Mouse (Mus musculus) limb, embryonic 11.5 days (tissue): Measurements from ENCODE around the gene Oxct2a. TPM values are rescaled to one million over a fixed set of nuclear protein-coding genes. Genes with fewer than 3 reads are reported as not detected.
"Not testable (repeated sequence)": the region's sequence is repeated elsewhere in the genome, so short reads cannot be mapped to it uniquely, and the experiment has no call there.

Source experiments
- ATAC-seq: fragments of 200-750 bp; cut with Nextera tagmentation; 2 replicates; pipeline ENCODE4 v1.8.0; 2017; ENCODE audit warnings: low read depth; ENCODE audit not compliant: insufficient number of reproducible peaks, low FRiP score, low TSS enrichment
- DNase-seq: peaks from one replicate; pipeline ENCODE4 v3.0.0-alpha.2; 2015; ENCODE audit warnings: low spot score
- H3K27ac ChIP-seq: fragments of 300-500 bp; sonication (generic); replicated peaks from 2 replicates; pipeline ENCODE4 v1.5.1; 2014; ENCODE audit warnings: low read depth, mild to moderate bottlenecking, low read length
- H3K27me3 ChIP-seq: fragments of 300-500 bp; sonication (generic); 2 replicates; pipeline ENCODE4 v1.6.1; 2014; ENCODE audit warnings: mild to moderate bottlenecking, low read length, mixed read lengths; ENCODE audit not compliant: control insufficient read depth, insufficient read depth
- H3K36me3 ChIP-seq: fragments of 300-500 bp; sonication (generic); 2 replicates; pipeline ENCODE4 v1.6.1; 2014; ENCODE audit warnings: mild to moderate bottlenecking, low read length, moderate library complexity, mixed read lengths; ENCODE audit not compliant: control insufficient read depth, insufficient read depth
- H3K4me1 ChIP-seq: fragments of 300-500 bp; sonication (generic); 2 replicates; pipeline ENCODE4 v1.6.1; 2014; ENCODE audit warnings: low read length, mixed read lengths; ENCODE audit not compliant: control insufficient read depth, insufficient read depth
- H3K4me2 ChIP-seq: fragments of 300-500 bp; sonication (generic); 2 replicates; pipeline ENCODE4 v1.6.1; 2014; ENCODE audit warnings: low read depth, mild to moderate bottlenecking, moderate library complexity; ENCODE audit not compliant: severe bottlenecking
- H3K4me3 ChIP-seq: fragments of 300-500 bp; sonication (generic); 2 replicates; pipeline ENCODE4 v1.5.1; 2014; ENCODE audit warnings: low read depth, low read length
- H3K9ac ChIP-seq: fragments of 300-500 bp; sonication (generic); 2 replicates; pipeline ENCODE4 v1.6.1; 2014; ENCODE audit warnings: mild to moderate bottlenecking, low read length
- H3K9me3 ChIP-seq: fragments of 300-500 bp; sonication (generic); 2 replicates; pipeline ENCODE4 v1.6.1; 2016; ENCODE audit warnings: low read length; ENCODE audit not compliant: control insufficient read depth
- WGBS: fragments of 180-500 bp; shearing (Covaris S2); extraction: QIAGEN DNeasy Blood & Tissue Kit; methylation state at CpG from one replicate; pipeline ENCODE4 v1.1.7; 2014; 5-methylcytosine and 5-hydroxymethylcytosine counted together
- polyA plus RNA-seq: library from polyadenylated mRNA; unstranded; fragments of >200 nt; fragmentation: Nextera tagmentation; extraction: Ambion mirVana; gene quantifications from 2 replicates; pipeline ENCODE4 v1.2.1, GENCODE M21; 2014

Oxct2a gene
- polyA plus RNA-seq, 1 experiment from 2014 or later = not detected

- 82% methylated on average over 7 of the region's 7 CpGs for WGBS
- H3K27me3 ChIP-seq = no peaks in the 10 kb centered on the region
- no peak overlapping the region for H3K4me2 ChIP-seq
These were observed 29.6 kb downstream of the Oxct2a start for GRCm38 (mm10) chr4:123293661-123294443.

DNA sequence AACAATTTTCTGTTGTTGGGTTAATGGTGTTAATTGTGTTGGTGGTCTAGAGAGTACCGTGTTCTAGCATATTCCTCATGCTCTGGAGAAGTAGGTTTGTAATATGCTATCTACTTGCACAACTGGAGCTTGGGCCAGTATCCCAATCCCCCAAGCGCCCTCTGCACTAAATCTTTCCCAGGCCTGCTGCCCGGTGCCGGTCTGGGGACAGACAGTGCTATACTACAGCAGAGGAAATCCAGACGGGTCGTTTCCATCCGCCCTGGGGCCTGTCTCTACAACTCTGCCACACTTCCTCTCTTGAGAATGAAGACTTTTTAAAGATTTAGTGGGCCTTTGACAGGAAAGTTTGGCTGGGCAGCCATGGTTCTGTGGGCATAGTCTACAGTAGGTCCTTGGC is 30.4 kb downstream of the Oxct2a start:
- DNase-seq (no peak), ATAC-seq (no peak)
- Histone ChIP-seq H3K4me3 (no peak overlapping the region), H3K9me3 (no peaks in the 10 kb centered on the region), H3K27me3 (no peaks in the 10 kb centered on the region), H3K36me3 (peaks cover 73% of the 10 kb centered on the region), H3K4me2 (no peak overlapping the region), H3K4me1 (peaks cover 3% of the 10 kb centered on the region; the same call in 1 of the 2 replicates), H3K27ac (no peak overlapping the region), H3K9ac (no peak overlapping the region)
- WGBS = 83% methylated on average over 7 of the region's 7 CpGs

More at GRCm38 (mm10) chr4:123293661-123294443, 29.6 kb downstream of the Oxct2a start:
- Histone ChIP-seq H3K4me1 (peaks cover 3% of the 10 kb centered on the region; the same call in 1 of the 2 replicates), H3K27ac (no peak overlapping the region), H3K36me3 (peaks cover 67% of the 10 kb centered on the region), H3K9ac (no peak overlapping the region), H3K4me3 (no peak overlapping the region), H3K9me3 (no peaks in the 10 kb centered on the region)
- ATAC-seq = no peak
- DNase-seq = no peak

GRCm38 (mm10) chr4:123292390-123292789 is 31.0 kb downstream of the Oxct2a start:
- Histone ChIP-seq H3K4me1 (peaks cover 3% of the 10 kb centered on the region; the same call in 1 of the 2 replicates), H3K36me3 (peaks cover 71% of the 10 kb centered on the region), H3K4me2 (no peak overlapping the region), H3K27ac (no peak overlapping the region), H3K9me3 (no peaks in the 10 kb centered on the region), H3K4me3 (no peak overlapping the region), H3K27me3 (no peaks in the 10 kb centered on the region), H3K9ac (no peak overlapping the region)
- ATAC-seq = no peak
- WGBS = 82% methylated on average over 3 of the region's 3 CpGs
- no peak for DNase-seq

GRCm38 (mm10) chr4:123289038-123289437 is 34.4 kb downstream of the Oxct2a start:
- no peak for ATAC-seq
- 88% methylated on average over 12 of the region's 12 CpGs for WGBS

GRCm38 (mm10) chr4:123286790-123287189 is 36.6 kb downstream of the Oxct2a start:
- no peak for ATAC-seq
- Histone ChIP-seq H3K4me1 (peaks cover 20% of the 10 kb centered on the region), H3K9ac (no peak overlapping the region), H3K27ac (no peak overlapping the region), H3K4me2 (no peak overlapping the region), H3K9me3 (no peaks in the 10 kb centered on the region), H3K27me3 (no peaks in the 10 kb centered on the region), H3K4me3 (no peak overlapping the region), H3K36me3 (peaks cover 20% of the 10 kb centered on the region)
- no peak for DNase-seq
- WGBS = 86% methylated on average over 2 of the region's 2 CpGs

More at GRCm38 (mm10) chr4:123289038-123289437, 34.4 kb downstream of the Oxct2a start:
- H3K36me3 ChIP-seq = peaks cover 42% of the 10 kb centered on the region
- H3K9ac ChIP-seq = no peak overlapping the region
- H3K27me3 ChIP-seq = no peaks in the 10 kb centered on the region
- H3K4me1 ChIP-seq = peaks cover 18% of the 10 kb centered on the region
- no peak overlapping the region for H3K4me3 ChIP-seq
- H3K4me2 ChIP-seq = no peak overlapping the region
- no peak overlapping the region for H3K27ac ChIP-seq
- DNase-seq = no peak
- no peaks in the 10 kb centered on the region for H3K9me3 ChIP-seq

DNA sequence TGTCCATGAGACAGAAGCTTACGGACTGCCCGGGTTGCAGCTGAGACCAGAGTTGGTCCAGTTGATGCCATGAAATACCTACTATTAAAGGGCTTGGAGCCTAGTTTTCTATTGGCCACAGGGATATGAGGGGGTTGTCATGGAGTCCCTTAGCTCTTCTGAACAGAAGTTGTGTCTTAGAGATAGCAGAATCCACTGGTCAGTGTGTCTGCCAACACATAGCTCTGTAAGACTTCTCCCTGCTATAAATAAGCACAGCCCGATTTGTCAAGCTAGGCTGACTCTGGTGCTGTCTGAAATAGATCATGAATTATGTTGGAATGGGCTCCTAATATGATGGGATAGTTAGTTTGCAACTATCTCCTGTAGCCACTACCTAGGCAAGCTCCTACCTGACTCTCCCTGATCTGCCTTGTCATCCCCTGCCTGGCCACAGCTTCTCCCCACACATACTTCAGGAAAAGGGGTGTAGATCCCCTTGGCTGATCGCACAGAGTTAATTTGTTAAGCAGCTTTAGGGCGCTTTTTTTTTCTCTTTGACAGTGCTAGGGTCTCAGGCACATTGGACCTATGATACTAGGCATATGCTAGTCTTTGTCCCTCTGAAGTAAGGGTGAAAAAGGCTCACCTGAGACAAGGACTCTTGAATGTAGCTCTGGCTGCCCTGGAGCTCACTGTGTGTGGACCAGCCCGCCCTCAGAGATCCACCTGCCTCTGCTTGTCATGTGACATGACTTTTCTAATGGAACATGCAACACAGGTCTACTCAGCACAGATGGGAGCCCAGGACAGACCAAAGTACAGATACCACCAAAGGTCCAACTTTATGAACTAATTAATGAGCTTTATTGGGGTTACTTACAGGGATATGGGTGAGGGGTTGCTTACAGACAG is 38.5 kb downstream of the Oxct2a start:
- Histone ChIP-seq H3K9ac (no peak overlapping the region; the same call in none of the 2 replicates), H3K4me1 (peaks cover 20% of the 10 kb centered on the region), H3K27ac (no peak overlapping the region), H3K9me3 (no peaks in the 10 kb centered on the region), H3K4me3 (peak overlapping the region; percentile 41), H3K27me3 (no peaks in the 10 kb centered on the region), H3K36me3 (peaks cover 16% of the 10 kb centered on the region), H3K4me2 (peak overlapping the region; percentile 89)
- WGBS = 80% methylated on average over 6 of the region's 6 CpGs
- DNase-seq = no peak
- ATAC-seq = no peak

- not testable (repeated sequence) for H3K27me3 ChIP-seq, H3K9me3 ChIP-seq, H3K36me3 ChIP-seq, ATAC-seq, H3K27ac ChIP-seq
- peak; percentile 42 for DNase-seq
- Histone ChIP-seq H3K4me3 (peak overlapping the region; percentile 41), H3K9ac (peak overlapping the region; percentile 47), H3K4me1 (peaks cover 16% of the 10 kb centered on the region), H3K4me2 (peak overlapping the region; percentile 89)
- under 1% methylated on average over 11 of the region's 15 CpGs for WGBS
These were observed 39.8 kb downstream of the Oxct2a start for GRCm38 (mm10) chr4:123283675-123284064.

DNA sequence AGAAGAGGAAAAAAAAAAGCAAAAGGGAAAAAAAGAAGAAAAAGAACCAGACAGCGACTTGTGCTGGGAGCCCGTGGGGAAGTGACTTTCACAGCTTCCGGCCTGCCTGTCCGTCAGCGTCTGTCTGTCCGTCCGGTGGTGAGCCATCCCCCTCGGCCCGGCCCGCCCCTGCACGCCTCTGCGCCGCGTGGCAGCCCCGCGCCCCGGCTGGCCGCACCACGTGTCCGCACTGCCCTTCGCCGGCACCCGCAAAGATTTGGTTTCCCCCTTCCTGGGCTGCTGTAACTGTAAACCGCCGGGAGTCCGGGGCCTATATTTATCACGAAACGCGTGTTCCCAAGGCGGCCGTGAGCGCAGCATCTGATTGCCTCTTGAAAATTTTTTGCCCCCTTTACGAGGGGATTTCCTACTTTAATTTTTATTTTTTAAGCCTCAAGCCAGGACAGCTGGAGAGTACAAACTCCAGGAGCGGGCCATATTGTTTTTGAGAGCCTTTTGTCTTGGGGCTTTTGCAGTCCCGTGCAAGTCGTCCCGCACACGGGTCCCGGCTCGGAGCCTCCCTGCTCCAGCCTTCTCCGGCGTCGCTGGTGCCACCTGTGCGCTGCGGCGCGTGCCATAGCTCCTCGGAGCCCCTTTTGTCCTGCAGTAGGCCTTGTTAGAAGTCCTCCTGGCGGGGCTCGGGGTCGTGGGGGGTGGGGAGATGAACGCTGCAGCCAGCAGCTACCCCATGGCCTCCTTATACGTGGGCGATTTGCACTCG is 40.3 kb downstream of the Oxct2a start:
- ATAC-seq (peak; percentile 45; the same call in 1 of the 2 replicates), DNase-seq (peak; percentile 43)
- not testable (repeated sequence) for H3K36me3 ChIP-seq, H3K27ac ChIP-seq, H3K9me3 ChIP-seq, H3K27me3 ChIP-seq
- Histone ChIP-seq H3K9ac (peak overlapping the region; percentile 47), H3K4me2 (peak overlapping the region; percentile 89), H3K4me1 (peaks cover 16% of the 10 kb centered on the region), H3K4me3 (peak overlapping the region; percentile 41)
- WGBS = under 1% methylated on average over 29 of the region's 55 CpGs
